Mouse (Mus musculus): Measurements from ENCODE around the gene Vps54. TPM values are rescaled to one million over a fixed set of nuclear protein-coding genes. Genes with fewer than 3 reads are reported as not detected.

Gene Vps54
- polyA plus RNA-seq, 1 experiment = 0.05 TPM

DNA sequence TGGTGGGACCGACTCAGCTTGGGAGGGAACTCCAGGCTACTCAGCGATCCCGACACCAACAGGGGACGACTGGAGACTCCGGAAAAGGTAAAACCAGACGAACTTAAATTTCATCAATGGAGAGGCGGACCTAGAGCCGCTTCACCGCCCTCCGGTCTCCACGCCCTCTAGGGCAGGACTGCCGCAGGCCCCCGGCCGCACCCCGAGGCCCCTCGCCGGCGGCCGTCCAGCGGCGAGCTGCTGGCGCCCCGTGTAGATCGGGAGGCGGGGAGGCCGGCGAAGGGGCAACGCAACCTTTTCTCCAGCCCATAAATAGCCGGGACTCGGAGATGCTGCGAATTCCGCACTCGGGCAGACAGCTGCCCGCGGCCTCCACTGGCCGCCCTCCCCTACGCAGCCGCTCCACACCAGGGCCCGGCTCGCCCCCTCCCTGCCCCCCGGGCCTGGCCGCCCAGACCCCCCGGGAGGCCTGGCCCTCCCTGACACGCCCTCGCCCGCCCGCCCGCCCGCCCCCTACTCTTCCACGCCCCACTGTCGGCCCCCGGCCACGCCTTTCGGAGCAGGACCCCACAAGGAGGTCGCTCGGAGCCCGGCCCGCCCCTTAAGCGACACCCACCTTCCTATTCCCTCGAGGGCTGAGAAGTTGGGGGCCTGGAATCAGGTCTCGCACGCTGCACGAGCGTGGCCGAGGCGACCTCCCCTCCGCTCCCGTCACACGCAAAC, 131.5 kb downstream of the Vps54 start:
- Histone ChIP-seq H3K27me3 (ENCODE audit: control insufficient read depth) (peaks cover 48% of the 10 kb centered on the region), H3K9me3 (ENCODE audit: control insufficient read depth, low read length) (no peaks in the 10 kb centered on the region), H3K4me3 (replicated peaks) (peak overlapping the region; percentile 76), H3K36me3 (ENCODE audit: control insufficient read depth) (no peaks in the 10 kb centered on the region), H3K4me1 (ENCODE audit: control insufficient read depth) (peaks cover 19% of the 10 kb centered on the region)
- no peak for TF ChIP-seq GATA1 (IDR thresholded peaks at IDR 0.05; ENCODE audit: low read length)
- no peak for TF ChIP-seq TAL1 (IDR thresholded peaks at IDR 0.05; ENCODE audit: low read length)

Other genes with a start within 250 kb of the Vps54 start
- 1.3 and 1.4 TPM in 2 replicates for gene Peli1, start 148.0 kb upstream of the Vps54 start, polyA plus RNA-seq (2012)
- gene Ugp2, start 131.9 kb downstream of the Vps54 start, polyA plus RNA-seq (2012) = 0.13 and 0.44 TPM in 2 replicates

All from erythroblast, embryonic 14.5 days (primary cell).